Mouse (Mus musculus): ENCODE data around the gene Elavl1.
A peak's percentile ranks its signal among the peaks of the same experiment; 100 is the strongest.

Gene Elavl1

DNA sequence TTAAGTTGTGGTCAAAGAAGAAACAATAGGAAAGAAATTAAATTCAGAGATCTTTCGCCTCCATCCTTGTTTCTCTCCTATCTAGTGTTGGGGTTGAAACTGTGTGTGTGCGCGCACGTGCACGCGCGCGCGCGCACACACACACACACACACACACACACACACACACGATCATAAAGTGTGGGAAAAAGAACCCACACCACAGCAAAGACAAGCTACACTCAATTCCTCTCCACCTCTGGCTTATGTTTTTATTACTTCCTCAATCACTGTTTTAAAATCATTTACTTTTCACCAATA is 5.7 kb downstream of the Elavl1 start:
- no peak for DNase-seq

DNA sequence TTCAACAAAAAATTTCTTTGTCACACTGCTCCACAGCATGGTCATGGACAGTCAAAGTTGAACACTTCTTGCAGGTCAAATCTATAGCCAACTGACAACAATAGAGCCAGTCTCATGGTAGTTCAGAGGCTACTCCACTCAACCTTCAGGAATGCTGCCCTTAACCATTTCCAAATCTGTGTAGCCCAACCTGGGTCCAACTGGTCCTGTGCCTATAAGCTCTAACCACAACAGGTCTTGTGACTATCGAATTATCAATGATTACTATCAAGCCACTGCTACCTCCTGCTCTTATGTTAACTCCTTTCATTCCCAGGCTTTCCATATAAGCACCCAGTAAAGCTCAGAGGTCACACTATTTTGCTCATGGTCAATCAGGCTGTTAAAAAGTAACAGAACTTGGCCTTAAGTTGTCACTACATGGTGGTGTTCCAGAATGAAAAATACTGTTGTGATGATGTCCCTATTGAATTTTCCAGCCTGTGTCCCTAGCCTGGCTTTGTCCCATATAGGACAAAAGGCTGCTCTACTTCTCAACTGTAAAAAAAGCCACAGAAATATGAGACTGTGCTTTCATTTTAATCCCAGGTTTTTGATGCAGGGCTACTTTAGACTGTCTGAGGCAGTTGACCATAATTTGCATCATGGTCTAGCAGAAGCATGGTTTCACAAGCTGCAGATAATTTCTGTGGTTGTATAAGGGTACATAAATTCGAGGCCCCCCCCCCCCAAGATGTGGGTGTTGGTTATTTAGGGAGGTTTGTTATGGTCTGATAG is 6.2 kb downstream of the Elavl1 start:
- no peak for DNase-seq

DNA sequence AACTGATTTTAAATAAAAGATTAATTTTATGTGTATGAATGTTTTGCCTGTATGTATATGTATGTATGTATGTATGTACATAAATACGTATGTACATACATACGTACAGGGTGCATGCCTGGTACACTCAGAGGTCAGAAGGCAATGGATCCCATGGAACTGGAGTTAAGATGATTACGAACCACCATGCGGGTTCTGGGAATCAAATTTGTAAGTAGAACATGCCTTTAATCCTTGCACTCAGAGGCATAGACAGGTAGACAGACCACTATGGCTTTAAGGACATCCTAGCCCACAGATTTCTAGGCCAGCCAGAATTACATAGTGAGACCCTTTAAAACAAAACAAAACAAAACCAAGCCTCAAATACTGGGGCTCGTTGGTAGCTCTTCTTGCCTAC is 7.1 kb downstream of the Elavl1 start:
- DNase-seq = no peak

DNA sequence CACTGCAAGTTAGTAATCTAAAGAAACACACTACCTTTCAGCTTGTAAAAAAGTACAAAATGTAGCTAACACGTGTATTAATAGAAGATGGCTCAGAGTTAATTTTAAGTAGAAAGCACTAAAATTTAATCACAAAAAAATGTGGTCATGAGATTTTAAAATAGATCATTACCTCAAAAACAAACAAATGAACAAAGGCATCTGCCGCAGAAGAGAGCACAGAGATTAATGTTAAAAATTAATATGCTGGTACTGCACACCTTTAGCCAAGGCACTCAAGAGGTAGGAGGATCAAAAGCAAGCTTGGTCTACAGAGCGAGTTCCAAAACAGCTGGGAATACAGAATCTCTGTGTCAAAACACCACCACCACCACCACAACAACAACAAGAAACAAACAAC is 10.4 kb downstream of the Elavl1 start:
- no peak for DNase-seq

- no peak for DNase-seq
These were observed 11.7 kb downstream of the Elavl1 start for GRCm38 (mm10) chr8:4313254-4314124.

- no peak for DNase-seq
These were observed 13.1 kb downstream of the Elavl1 start for GRCm38 (mm10) chr8:4312104-4312503.

GRCm38 (mm10) chr8:4305838-4306237 is 19.4 kb downstream of the Elavl1 start:
- DNase-seq = no peak

- DNase-seq = no peak
These were observed 21.1 kb downstream of the Elavl1 start for GRCm38 (mm10) chr8:4304124-4304547.

GRCm38 (mm10) chr8:4297822-4298221 is 27.4 kb downstream of the Elavl1 start:
- no peak for DNase-seq

- DNase-seq = no peak
These were observed 32.5 kb downstream of the Elavl1 start for GRCm38 (mm10) chr8:4292738-4293137.

DNA sequence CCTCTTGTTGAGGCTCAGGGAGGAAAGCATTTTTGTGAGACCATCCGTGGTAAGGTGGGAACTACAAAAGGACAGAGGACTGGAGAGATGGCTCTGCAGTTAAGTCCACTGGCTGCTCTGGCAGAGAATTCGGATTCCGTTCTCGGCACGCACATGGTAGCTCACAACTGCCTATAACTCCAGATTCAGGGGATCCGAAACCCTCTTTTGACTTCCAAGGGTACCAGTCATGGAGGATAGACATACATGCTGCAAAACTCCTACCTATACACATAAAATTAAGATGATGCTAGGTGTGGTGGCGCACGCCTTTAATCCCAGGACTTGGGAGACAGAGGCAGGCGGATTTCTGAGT is 49.1 kb downstream of the Elavl1 start:
- no peak for DNase-seq

GRCm38 (mm10) chr8:4275275-4276110 is 49.7 kb downstream of the Elavl1 start, which contains the start of gene Timm44:
Timm44 (minus strand) TSS chr8:4275913.
- peak; percentile 96 for DNase-seq

DNA sequence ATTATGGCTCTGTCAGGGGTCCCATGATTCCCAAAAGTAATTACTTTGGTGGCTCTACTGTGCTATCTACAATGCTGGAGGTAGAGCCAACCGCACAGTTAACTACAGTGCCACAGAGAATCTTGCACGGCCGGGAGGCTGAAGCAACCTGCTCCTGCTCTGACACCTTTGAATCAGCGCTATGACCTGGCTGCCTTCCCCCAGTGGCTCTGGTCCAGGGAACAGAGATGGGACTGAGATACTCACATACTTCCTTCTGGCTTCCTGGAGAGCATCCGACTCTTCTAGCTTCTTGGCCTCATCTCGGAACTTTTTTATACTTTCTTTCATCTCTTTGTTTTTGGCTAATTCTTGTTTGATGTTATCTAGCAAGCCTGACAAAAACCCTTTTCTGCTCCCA is 55.6 kb downstream of the Elavl1 start:
- no peak for DNase-seq

DNA sequence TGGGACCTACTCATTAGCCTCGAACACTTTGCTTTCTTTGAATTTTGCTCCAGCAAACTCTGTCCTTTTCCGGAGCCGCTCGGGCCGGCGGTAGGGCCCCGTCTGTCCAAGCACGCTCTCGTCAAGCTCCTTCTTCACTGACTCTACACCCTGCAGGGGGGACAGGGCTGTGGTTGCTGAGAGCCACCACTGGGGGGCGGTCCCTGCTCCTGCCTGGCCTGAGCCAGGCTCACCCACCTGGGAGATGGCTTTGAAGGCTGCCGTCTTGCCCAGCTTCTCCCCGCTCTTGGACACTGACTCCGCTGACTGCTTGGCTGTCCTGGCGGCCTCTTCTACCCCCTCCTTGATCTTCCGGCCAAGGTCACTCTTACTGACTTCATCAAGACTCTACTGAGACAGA is 57.6 kb downstream of the Elavl1 start:
- DNase-seq = no peak

- no peak for DNase-seq
These were observed 59.9 kb downstream of the Elavl1 start for GRCm38 (mm10) chr8:4265160-4265914.

DNA sequence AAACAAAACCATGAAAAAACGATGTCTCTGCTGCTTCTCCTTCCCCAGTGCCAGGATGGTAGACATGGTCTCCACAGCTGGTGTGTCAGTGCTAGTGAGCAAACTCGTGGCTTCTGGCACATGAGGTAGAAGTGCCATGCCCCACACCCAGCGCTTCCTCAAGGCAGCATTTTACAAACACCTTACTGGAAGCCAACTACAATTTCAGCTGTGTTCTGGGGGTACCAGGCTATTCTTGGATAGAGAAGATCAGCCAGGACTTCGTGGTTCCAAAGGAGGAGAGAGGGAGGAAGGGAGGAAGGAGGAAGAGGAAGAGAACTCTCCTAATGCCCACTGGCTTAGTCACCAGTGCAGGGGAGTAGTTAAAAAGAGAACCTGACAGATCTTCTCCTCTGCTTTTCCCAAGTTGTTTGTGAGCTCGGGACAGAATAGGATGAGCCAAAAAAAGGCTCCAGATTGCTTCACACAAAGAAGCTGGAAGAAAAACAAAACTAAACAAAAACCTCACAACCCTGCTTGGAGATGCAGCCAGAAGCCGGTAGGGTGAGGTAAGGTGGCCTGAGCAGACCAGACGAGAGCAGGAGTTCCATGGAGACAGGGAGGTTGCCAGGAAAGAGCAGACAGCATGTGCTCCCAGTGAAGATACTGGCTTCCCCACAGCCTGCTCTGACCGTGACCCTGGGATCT is 62.0 kb downstream of the Elavl1 start:
- DNase-seq = no peak

DNA sequence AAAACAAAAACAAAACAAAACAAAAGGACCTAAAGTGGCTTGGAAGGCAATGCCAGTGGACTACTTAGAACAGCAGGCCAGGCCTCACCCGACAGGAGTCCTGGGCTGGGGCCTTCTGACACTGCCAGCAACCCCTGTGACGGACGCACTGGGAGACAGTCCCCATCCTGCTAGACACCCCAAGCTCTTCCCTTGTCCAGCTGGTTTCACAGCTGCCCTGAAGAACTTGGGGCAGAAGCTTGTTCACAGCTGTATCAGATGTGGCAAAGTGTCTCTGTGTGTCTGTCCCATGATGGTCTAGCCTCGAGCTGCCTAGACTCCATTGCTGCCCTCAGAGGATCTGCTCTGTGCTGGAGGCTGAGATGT is 65.4 kb downstream of the Elavl1 start:
- DNase-seq = no peak

DNA sequence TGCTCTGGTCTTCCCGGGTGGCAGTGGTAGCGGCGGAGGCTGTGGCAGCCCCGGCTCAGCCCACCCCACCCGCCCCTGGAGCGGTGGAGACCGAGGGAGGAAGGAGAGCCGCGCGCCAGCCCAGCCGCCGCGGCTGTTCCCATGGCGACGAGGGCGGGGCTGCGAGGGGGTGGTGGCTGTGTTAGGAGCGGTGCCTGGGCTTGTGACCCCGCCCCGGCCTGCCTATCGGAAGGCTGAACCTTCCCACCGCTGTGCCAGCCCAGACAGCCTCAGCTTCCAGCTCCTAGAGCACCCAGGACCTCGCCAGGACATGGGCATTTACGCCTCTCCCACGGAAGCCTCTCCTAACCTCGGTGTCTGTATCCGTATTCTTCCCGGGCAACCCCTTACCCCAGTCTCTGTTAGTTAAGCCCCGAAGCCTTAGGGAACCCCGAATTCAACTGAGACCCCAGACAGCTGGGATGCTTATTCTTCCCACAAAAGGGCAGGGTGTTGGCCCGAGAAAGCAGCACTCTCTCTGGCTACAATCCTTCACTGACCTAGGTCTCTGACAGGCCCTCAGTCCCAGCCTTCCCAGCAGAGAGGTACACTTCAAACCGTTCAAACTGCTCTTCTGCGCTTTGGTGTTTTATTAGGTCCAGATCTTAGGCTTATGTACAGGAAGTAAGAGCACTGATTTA is 65.9 kb downstream of the Elavl1 start, which contains the start of gene Ctxn1:
Ctxn1 (minus strand) TSS at position 150 of the 680 bp plus-strand sequence.
- DNase-seq = peak; percentile 94

GRCm38 (mm10) chr8:4258678-4259077 is 66.5 kb downstream of the Elavl1 start:
- peak; percentile 62 for DNase-seq

DNA sequence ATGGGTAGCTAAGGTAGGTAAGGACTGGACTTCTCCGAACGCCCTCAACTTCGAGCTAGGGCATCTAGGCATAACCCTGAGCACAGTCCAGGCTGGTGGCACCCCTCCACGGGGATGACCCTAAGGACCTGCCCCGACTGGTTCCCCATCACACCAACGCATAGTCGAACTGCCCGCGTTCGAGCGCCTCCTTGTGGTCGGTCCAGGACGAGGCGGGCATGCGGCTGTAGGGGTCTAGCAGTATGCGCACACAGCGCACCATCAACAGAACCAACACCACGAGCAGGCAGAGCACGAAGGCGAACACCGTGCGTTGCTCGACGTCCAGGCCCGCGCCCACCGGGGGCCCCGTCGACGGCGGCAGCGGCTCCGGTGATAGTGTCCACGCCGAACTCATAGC is 67.0 kb downstream of the Elavl1 start:
- DNase-seq = peak; percentile 80

GRCm38 (mm10) chr8:4257350-4257749 is 67.9 kb downstream of the Elavl1 start:
- DNase-seq = no peak
